Mouse (Mus musculus) frontal cortex, postnatal 36 days (tissue): ENCODE measurements around the gene Map4.

Experiments
- DNase-seq, 2 experiments: peaks; one replicate each; pipeline ENCODE4 v3.0.0; 2022; ENCODE audit warnings: low spot score in 2 of 2

Gene Map4

GRCm38 (mm10) chr9:109931257-109932171 lies at the start of gene Map4:
Gene Map4, plus strand, starts transcription at chr9:109931460.
- DNase-seq, result peak; percentile 98

GRCm38 (mm10) chr9:109886259-109886658 lies 45.0 kb upstream of the Map4 start:
- DNase-seq, result no peak

GRCm38 (mm10) chr9:109887321-109887720 lies 43.9 kb upstream of the Map4 start:
- DNase-seq, result no peak

- no peak for DNase-seq
Observed at GRCm38 (mm10) chr9:109891501-109891900, 39.8 kb upstream of the Map4 start.

- DNase-seq, result peak; percentile 71 to 81
Observed at GRCm38 (mm10) chr9:109892651-109893250, 38.5 kb upstream of the Map4 start.

- peak; percentile 61 to 75 for DNase-seq
Observed at GRCm38 (mm10) chr9:109894413-109895090, 36.7 kb upstream of the Map4 start.

GRCm38 (mm10) chr9:109895593-109895992 lies 35.7 kb upstream of the Map4 start:
- no peak for DNase-seq

- DNase-seq, result no peak
Observed at GRCm38 (mm10) chr9:109896253-109897150, 34.8 kb upstream of the Map4 start.

- no peak for DNase-seq
Observed at GRCm38 (mm10) chr9:109898027-109898426, 33.2 kb upstream of the Map4 start.

GRCm38 (mm10) chr9:109899361-109899760 lies 31.9 kb upstream of the Map4 start:
- no peak for DNase-seq

GRCm38 (mm10) chr9:109899774-109900173 lies 31.5 kb upstream of the Map4 start:
- DNase-seq, result no peak

- DNase-seq, result no peak
Observed at GRCm38 (mm10) chr9:109900604-109901003, 30.7 kb upstream of the Map4 start.

- no peak for DNase-seq
Observed at GRCm38 (mm10) chr9:109902246-109902645, 29.0 kb upstream of the Map4 start.

GRCm38 (mm10) chr9:109902740-109903139 lies 28.5 kb upstream of the Map4 start:
- DNase-seq, result no peak

- no peak for DNase-seq
Observed at GRCm38 (mm10) chr9:109907300-109907699, 24.0 kb upstream of the Map4 start.

GRCm38 (mm10) chr9:109907774-109908465 lies 23.3 kb upstream of the Map4 start:
- DNase-seq, result no peak

GRCm38 (mm10) chr9:109909102-109909501 lies 22.2 kb upstream of the Map4 start:
- DNase-seq, result no peak

- no peak for DNase-seq
Observed at GRCm38 (mm10) chr9:109909926-109910325, 21.3 kb upstream of the Map4 start.

- no peak for DNase-seq
Observed at GRCm38 (mm10) chr9:109911779-109912178, 19.5 kb upstream of the Map4 start.

- DNase-seq, result no peak
Observed at GRCm38 (mm10) chr9:109914269-109914926, 16.9 kb upstream of the Map4 start.
